Mouse (Mus musculus) heart, embryonic 12.5 days (tissue): ENCODE measurements around the gene Gzmm. TPM values are rescaled to one million over a fixed set of nuclear protein-coding genes. Genes with fewer than 3 reads are reported as not detected.

Source experiments
- ATAC-seq: fragments of 200-750 bp; cut with Nextera tagmentation; 2 replicates; pipeline ENCODE4 v1.8.0; 2017; ENCODE audit warnings: moderate TSS enrichment, moderate library complexity; ENCODE audit not compliant: insufficient number of reproducible peaks, low FRiP score
- H3K27ac ChIP-seq: fragments of 300-500 bp; sonication (generic); 2 replicates; pipeline ENCODE4 v1.5.1; 2016; ENCODE audit warnings: mild to moderate bottlenecking, moderate library complexity; ENCODE audit not compliant: poor library complexity, severe bottlenecking
- H3K27me3 ChIP-seq: fragments of 300-500 bp; sonication (generic); replicated peaks from 2 replicates; pipeline ENCODE4 v1.6.1; 2016; ENCODE audit warnings: mild to moderate bottlenecking, moderate library complexity
- H3K36me3 ChIP-seq: fragments of 300-500 bp; sonication (generic); 2 replicates; pipeline ENCODE4 v1.6.1; 2016; ENCODE audit warnings: mild to moderate bottlenecking, moderate library complexity
- H3K4me1 ChIP-seq: fragments of 300-500 bp; sonication (generic); replicated peaks from 2 replicates; pipeline ENCODE4 v1.6.1; 2016; ENCODE audit warnings: mild to moderate bottlenecking
- H3K4me2 ChIP-seq: fragments of 300-500 bp; sonication (generic); 2 replicates; pipeline ENCODE4 v1.6.1; 2016; ENCODE audit warnings: mild to moderate bottlenecking, moderate library complexity
- H3K4me3 ChIP-seq: fragments of 300-500 bp; sonication (generic); 2 replicates; pipeline ENCODE4 v1.5.1; 2016; ENCODE audit warnings: mild to moderate bottlenecking
- H3K9ac ChIP-seq: fragments of 300-500 bp; sonication (generic); 2 replicates; pipeline ENCODE4 v1.6.1; 2016; ENCODE audit warnings: mild to moderate bottlenecking, moderate library complexity
- H3K9me3 ChIP-seq: fragments of 300-500 bp; sonication (generic); replicated peaks from 2 replicates; pipeline ENCODE4 v1.6.1; 2016; ENCODE audit warnings: mild to moderate bottlenecking, moderate library complexity
- WGBS: fragments of 180-500 bp; shearing (Covaris S2); methylation state at CpG from one replicate; pipeline ENCODE4 v1.1.7; 2016; 5-methylcytosine and 5-hydroxymethylcytosine counted together
- polyA plus RNA-seq: library from polyadenylated mRNA; unstranded; fragments of >200 nt; fragmentation: Nextera tagmentation; extraction: Ambion mirVana; gene quantifications from 2 replicates; pipeline ENCODE4 v1.2.1, GENCODE M21; 2016

Gene Gzmm
- 0.78 and 0.83 TPM in 2 replicates for polyA plus RNA-seq

- Histone ChIP-seq H3K4me1 (peaks cover 38% of the 10 kb centered on the region), H3K27ac (no peak within 1 kb of the TSS), H3K36me3 (peaks cover 60% of the 10 kb centered on the region), H3K27me3 (no peaks in the 10 kb centered on the region), H3K4me2 (no peak within 1 kb of the TSS), H3K9ac (no peak within 1 kb of the TSS), H3K9me3 (peaks cover 4% of the 10 kb centered on the region), H3K4me3 (no peak within 1 kb of the TSS)
- ATAC-seq = no peak
- WGBS = 79% methylated on average over 4 of the region's 4 CpGs
Observed at GRCm38 (mm10) chr10:79688720-79689119, at the start of gene Gzmm. Gene Gzmm (plus strand): TSS chr10:79689020.

GRCm38 (mm10) chr10:79645711-79646110, 43.1 kb upstream of the Gzmm start, which contains the start of gene Odf3l2:
Gene Odf3l2 (minus strand): TSS chr10:79645738.
- Histone ChIP-seq H3K4me2 (no peak within 1 kb of the TSS), H3K27me3 (peaks cover 14% of the 10 kb centered on the region; the same call in 1 of the 2 replicates), H3K4me1 (no peaks in the 10 kb centered on the region), H3K27ac (no peak within 1 kb of the TSS), H3K4me3 (no peak within 1 kb of the TSS), H3K9ac (no peak within 1 kb of the TSS), H3K9me3 (no peaks in the 10 kb centered on the region), H3K36me3 (no peaks in the 10 kb centered on the region)
- ATAC-seq = no peak
- 71% methylated on average over 8 of the region's 8 CpGs for WGBS

GRCm38 (mm10) chr10:79649070-79649751, 39.6 kb upstream of the Gzmm start:
- Histone ChIP-seq H3K4me1 (0 out of 2 replicates have a peak, but pooled peaks cover 3% of the 10 kb centered on the region), H3K9me3 (no peaks in the 10 kb centered on the region), H3K27ac (no peak overlapping the region), H3K4me3 (no peak overlapping the region), H3K36me3 (no peaks in the 10 kb centered on the region), H3K27me3 (peaks cover 38% of the 10 kb centered on the region), H3K4me2 (no peak overlapping the region), H3K9ac (no peak overlapping the region)
- ATAC-seq = no peak; the same call in 1 of the 2 replicates
- WGBS = 25% methylated on average over 7 of the region's 7 CpGs

- Histone ChIP-seq H3K4me2 (no peak overlapping the region), H3K4me1 (0 out of 2 replicates have a peak, but pooled peaks cover 3% of the 10 kb centered on the region), H3K9ac (no peak overlapping the region), H3K9me3 (no peaks in the 10 kb centered on the region), H3K27ac (no peak overlapping the region), H3K36me3 (no peaks in the 10 kb centered on the region), H3K4me3 (no peak overlapping the region), H3K27me3 (peaks cover 52% of the 10 kb centered on the region)
- 74% methylated on average over 7 of the region's 7 CpGs for WGBS
- no peak for ATAC-seq
Observed at GRCm38 (mm10) chr10:79652789-79653188, 36.0 kb upstream of the Gzmm start.

- no peaks in the 10 kb centered on the region for H3K36me3 ChIP-seq
- H3K9ac ChIP-seq = no peak overlapping the region
- ATAC-seq = no peak
- H3K27me3 ChIP-seq = peaks cover 50% of the 10 kb centered on the region
- H3K9me3 ChIP-seq = no peaks in the 10 kb centered on the region
- 0 out of 2 replicates have a peak, but pooled peaks cover 3% of the 10 kb centered on the region for H3K4me1 ChIP-seq
- 57% methylated on average over 1 of the region's 1 CpGs for WGBS
- H3K4me3 ChIP-seq = no peak overlapping the region
- no peak overlapping the region for H3K27ac ChIP-seq
- no peak overlapping the region for H3K4me2 ChIP-seq
Observed at GRCm38 (mm10) chr10:79654946-79655395, 33.8 kb upstream of the Gzmm start.

- no peaks in the 10 kb centered on the region for H3K36me3 ChIP-seq
- H3K27me3 ChIP-seq = peaks cover 25% of the 10 kb centered on the region
- H3K9ac ChIP-seq = no peak overlapping the region
- ATAC-seq = no peak
- WGBS = 15% methylated on average over 4 of the region's 4 CpGs
- no peak overlapping the region for H3K4me2 ChIP-seq
- H3K9me3 ChIP-seq = no peaks in the 10 kb centered on the region
- H3K27ac ChIP-seq = no peak overlapping the region
- no peak overlapping the region for H3K4me3 ChIP-seq
- H3K4me1 ChIP-seq = no peaks in the 10 kb centered on the region; the same call in 1 of the 2 replicates
Observed at GRCm38 (mm10) chr10:79658829-79659228, 30.0 kb upstream of the Gzmm start.

GRCm38 (mm10) chr10:79660298-79660697, 28.5 kb upstream of the Gzmm start:
- no peaks in the 10 kb centered on the region for H3K36me3 ChIP-seq
- H3K9ac ChIP-seq = no peak overlapping the region
- 77% methylated on average over 2 of the region's 2 CpGs for WGBS
- H3K4me1 ChIP-seq = no peaks in the 10 kb centered on the region; the same call in 1 of the 2 replicates
- peaks cover 18% of the 10 kb centered on the region for H3K27me3 ChIP-seq
- H3K9me3 ChIP-seq = no peaks in the 10 kb centered on the region
- no peak overlapping the region for H3K4me2 ChIP-seq
- ATAC-seq = no peak
- H3K4me3 ChIP-seq = no peak overlapping the region
- H3K27ac ChIP-seq = no peak overlapping the region

GRCm38 (mm10) chr10:79661861-79662260, 27.0 kb upstream of the Gzmm start:
- no peak overlapping the region for H3K27ac ChIP-seq
- no peak overlapping the region for H3K4me2 ChIP-seq
- no peak for ATAC-seq
- H3K4me1 ChIP-seq = no peaks in the 10 kb centered on the region; the same call in 1 of the 2 replicates
- no peaks in the 10 kb centered on the region for H3K9me3 ChIP-seq
- peaks cover 14% of the 10 kb centered on the region for H3K27me3 ChIP-seq
- no peak overlapping the region for H3K4me3 ChIP-seq
- WGBS = 23% methylated on average over 2 of the region's 3 CpGs
- H3K9ac ChIP-seq = no peak overlapping the region
- no peaks in the 10 kb centered on the region for H3K36me3 ChIP-seq

GRCm38 (mm10) chr10:79664131-79664665, 24.6 kb upstream of the Gzmm start, which contains the start of gene Madcam1:
Gene Madcam1 (plus strand): TSS chr10:79664559.
- H3K9me3 ChIP-seq = no peaks in the 10 kb centered on the region
- H3K4me1 ChIP-seq = no peaks in the 10 kb centered on the region; the same call in 1 of the 2 replicates
- 12% methylated on average over 13 of the region's 13 CpGs for WGBS
- no peak within 1 kb of the TSS for H3K9ac ChIP-seq
- H3K27ac ChIP-seq = no peak within 1 kb of the TSS
- H3K4me3 ChIP-seq = no peak within 1 kb of the TSS
- peaks cover 14% of the 10 kb centered on the region for H3K27me3 ChIP-seq
- H3K4me2 ChIP-seq = no peak within 1 kb of the TSS
- ATAC-seq = no peak
- no peaks in the 10 kb centered on the region for H3K36me3 ChIP-seq

- WGBS = 79% methylated on average over 8 of the region's 8 CpGs
Observed at GRCm38 (mm10) chr10:79665051-79665450, 23.8 kb upstream of the Gzmm start.

GRCm38 (mm10) chr10:79666493-79666892, 22.3 kb upstream of the Gzmm start:
- WGBS = 56% methylated on average over 9 of the region's 9 CpGs

More at GRCm38 (mm10) chr10:79665051-79665450, 23.8 kb upstream of the Gzmm start:
- H3K36me3 ChIP-seq = no peaks in the 10 kb centered on the region
- peaks cover 1% of the 10 kb centered on the region for H3K4me1 ChIP-seq
- no peaks in the 10 kb centered on the region for H3K9me3 ChIP-seq
- no peak overlapping the region for H3K4me3 ChIP-seq
- H3K27ac ChIP-seq = no peak overlapping the region
- no peak for ATAC-seq
- peaks cover 14% of the 10 kb centered on the region for H3K27me3 ChIP-seq
- no peak overlapping the region for H3K9ac ChIP-seq
- H3K4me2 ChIP-seq = no peak overlapping the region

More at GRCm38 (mm10) chr10:79666493-79666892, 22.3 kb upstream of the Gzmm start:
- Histone ChIP-seq H3K9ac (no peak overlapping the region), H3K9me3 (no peaks in the 10 kb centered on the region), H3K27ac (no peak overlapping the region), H3K27me3 (peaks cover 14% of the 10 kb centered on the region), H3K4me2 (no peak overlapping the region), H3K4me3 (no peak overlapping the region), H3K4me1 (peaks cover 12% of the 10 kb centered on the region), H3K36me3 (no peaks in the 10 kb centered on the region)
- no peak for ATAC-seq
